Mouse (Mus musculus) megakaryocyte-erythroid progenitor cell, adult 5 weeks (primary cell): ENCODE results near the gene Nr1i3. TPM values are rescaled to one million over a fixed set of nuclear protein-coding genes. Genes with fewer than 3 reads are reported as not detected.

ENCODE experiments used
- polyA plus RNA-seq: library from polyadenylated mRNA; stranded (reverse); fragments of >175 nt; gene quantifications from 2 replicates; pipeline ENCODE4 v1.2.3, GENCODE M21; 2012

Nr1i3 gene
- not detected in 2 replicates for polyA plus RNA-seq

DNA sequence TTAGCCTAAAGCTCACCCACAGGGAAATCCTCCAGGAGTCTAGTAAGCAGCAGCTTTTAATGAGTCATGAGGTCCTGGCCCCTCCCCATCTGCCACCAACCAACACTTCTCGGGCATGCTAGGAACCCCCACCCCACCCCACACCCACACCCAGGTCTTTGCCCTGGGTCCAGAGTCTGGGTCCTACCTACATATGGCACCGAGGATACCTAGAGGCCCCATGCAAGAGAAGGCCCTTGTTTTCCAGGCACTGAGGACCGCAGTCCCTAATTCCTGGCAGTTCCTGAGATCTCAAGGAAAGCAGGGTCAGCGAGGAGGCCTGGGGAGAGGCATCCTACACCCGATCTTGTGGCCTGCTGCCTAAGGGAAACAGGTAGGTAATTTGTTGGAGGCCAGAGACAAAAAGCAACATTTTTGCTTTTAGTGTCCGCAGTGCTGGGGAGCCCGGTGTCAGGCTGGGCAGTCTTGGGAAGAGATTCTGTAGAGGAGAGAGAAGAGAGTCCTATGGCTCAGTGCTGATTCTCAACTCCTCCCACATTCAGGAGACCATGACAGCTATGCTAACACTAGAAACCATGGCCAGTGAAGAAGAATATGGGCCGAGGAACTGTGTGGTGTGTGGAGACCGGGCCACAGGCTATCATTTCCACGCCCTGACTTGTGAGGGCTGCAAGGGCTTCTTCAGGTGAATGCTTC lies at the start of gene Nr1i3:
Gene Nr1i3, plus strand, starts transcription at position 170 of the 696 bp plus-strand sequence.

DNA sequence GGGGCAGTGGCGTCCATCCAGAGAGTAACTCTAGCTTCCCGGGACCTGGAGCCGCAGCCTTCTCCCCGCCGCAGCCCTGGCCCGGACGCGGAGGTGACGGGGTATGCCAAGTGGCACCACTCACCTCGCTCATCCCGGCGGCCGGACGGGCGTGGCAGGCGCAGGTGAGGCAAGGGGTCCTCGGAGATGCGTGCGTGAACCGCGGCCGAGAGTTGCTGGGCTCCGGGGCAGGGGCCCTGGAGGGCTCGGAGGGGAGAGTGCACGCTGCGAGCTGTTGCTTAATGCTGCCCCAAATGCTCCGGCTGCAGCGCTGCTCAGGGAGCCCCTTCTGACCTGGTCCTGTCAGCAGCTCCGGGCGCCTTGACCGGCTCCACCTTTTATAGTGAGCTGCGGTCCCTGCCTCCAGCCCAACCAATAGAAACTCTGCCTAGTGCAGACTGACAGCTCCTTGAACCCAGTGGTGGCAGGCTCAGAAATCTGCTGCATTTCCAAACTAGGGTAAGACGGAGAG lies 17.8 kb upstream of the Nr1i3 start, which contains the start of gene Pcp4l1:
Gene Pcp4l1, minus strand, starts transcription at position 382 of the 511 bp plus-strand sequence.

DNA sequence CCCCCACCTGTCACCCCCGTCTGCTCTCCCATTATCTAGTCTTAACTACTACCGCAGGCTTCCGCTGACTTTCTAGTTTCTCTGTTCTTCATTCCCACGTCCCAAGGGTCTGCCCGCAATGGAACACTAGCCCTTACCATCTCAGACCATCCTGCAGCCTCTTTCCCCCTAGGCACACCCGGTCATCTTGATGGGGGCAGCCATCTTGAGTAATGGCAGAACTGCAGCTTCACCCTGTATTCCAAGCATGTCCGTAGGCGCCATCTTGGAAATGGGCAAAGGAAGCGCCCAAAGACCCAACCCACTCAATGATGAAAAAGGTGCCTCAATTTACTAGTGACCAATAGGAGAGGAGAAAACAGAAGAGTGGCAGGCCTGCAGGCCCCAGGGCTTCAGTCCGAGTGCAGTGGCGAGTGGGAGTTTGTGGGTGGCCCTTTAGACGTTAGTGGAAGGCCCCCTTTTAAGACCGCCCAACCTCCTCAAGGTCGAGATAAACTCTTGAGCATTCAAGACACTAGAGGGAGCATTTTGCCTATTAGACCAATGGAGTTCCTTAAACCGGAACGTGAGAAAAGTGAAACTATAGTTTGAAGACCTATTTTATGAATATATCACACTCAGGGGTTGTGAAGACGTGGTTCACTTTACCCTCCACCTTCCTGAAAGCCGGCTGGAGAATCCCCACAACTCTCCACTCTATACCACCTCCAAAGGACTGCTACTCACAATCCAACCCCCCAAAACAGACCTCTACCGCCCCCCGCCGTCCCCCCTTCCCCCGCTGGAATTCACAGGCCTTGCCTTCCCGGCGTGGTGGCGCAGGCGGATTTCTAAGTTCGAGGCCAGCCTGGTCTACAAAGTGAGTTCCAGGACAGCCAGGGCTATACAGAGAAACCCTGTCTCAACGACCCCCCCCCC lies 8.7 kb downstream of the Nr1i3 start, which contains the start of gene Tomm40l:
Gene Tomm40l, minus strand, starts transcription at position 277 of the 918 bp plus-strand sequence.

DNA sequence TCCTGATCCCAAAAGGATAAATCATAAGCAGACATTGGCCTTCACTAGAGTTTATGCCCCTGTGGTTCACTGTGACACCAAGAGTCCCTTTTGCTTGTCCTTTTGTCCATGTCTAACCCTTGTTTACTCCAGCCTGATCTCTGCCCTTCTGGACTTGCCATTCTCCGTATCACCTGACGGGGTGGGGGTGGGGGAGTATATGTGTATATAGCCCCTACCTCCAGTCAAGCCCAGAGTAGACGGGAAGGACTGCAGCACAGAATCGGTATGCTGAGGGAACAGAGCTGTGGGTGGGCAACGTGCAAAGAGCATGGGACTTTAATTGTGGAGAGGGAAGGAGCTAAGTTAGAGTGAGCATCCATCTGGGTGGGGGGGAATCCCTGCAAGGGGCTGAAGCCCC lies 11.1 kb downstream of the Nr1i3 start, which contains the start of gene Apoa2:
Gene Apoa2, plus strand, starts transcription at position 198 of the 400 bp plus-strand sequence.

DNA sequence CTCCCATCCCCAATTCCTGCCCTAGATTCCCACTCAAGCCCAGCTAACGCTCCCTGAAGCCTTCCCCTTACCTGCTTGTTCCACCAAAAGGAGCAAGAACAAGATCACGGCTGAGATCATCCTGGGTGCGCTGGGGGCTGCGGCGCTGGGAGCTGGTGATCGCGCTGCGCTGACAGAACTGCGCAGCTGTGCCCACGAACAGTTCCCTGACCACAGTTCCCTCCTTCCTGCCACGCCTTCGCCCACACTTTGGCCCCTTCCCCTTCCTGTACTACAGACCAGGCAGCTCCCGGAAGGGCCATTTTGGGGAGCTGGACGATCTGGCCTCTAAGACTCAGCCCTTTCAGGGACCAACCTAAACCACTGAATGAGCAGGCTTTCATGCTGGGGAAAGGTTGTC lies 20.4 kb downstream of the Nr1i3 start, which contains the start of gene Fcer1g:
Gene Fcer1g, minus strand, starts transcription at position 240 of the 400 bp plus-strand sequence.

DNA sequence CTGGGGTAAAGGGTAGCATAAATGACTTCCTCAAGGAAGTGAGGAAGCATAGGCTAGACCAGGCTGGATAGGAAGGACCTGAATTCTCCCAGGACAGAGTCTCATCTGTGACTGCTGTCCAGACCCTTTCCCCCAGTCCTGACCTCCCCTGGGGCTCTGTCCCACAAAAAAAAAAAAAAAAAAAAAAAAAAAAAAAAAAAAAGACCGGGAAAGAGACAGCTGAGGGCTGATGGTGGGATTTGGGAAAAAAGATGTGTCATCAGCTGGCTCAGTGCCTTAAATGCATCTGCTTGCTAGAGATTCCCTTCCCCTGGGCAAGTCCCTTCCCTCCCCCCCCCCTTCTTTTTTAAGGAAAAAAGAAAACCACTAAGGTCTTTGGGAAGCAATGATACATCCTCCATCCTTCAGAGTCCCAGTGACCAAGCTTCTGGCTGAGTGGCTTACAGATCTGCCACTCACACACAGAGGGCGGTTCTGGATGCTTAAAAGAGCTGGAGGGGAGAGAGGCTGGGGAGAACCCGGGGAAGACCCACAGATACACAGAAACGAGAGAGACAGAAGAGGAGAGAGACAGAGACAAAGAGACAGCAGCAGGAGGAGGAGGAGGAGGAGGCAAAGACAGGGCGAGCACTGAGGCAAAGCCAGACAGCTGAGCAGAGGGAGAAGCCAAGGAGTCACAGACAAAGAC lies 36.3 kb downstream of the Nr1i3 start, which contains the start of gene Adamts4:
Gene Adamts4, plus strand, starts transcription at position 509 of the 688 bp plus-strand sequence.

DNA sequence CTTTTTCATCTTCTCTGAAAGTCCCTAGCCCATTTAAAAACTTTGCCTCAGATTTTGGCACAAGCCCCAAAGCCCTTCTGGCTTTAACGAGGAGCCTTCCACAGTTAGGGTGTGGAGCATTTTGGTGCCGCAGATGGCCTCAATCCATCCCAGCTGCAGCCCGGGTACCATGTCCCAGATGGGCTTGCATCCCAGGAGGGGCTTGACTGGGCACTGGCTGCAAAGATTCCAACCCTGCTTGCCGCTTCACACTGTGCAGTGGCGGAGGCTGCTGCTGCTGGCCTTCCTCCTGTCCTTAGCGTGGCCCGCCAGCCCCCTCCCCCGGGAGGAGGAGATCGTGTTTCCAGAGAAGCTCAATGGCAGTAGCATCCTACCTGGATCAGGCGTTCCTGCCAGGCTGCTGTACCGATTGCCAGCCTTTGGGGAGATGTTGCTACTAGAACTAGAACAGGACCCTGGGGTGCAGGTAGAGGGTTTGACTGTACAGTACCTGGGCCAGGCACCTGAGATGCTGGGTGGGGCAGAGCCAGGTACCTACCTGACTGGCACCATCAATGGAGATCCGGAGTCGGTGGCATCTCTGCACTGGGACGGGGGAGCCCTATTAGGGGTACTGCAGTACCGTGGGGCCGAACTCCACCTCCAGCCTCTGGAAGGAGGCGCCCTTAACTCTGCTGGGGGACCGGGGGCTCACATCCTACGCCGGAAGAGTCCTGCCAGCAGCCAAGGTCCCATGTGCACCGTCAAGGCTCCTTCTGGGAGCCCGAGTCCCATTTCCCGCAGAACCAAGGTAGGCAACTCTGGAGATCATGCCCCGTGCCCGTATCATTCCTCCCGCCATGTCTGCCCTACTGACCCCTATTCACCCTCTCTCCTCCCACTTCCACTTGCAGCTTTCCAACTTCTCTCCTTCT lies 37.2 kb downstream of the Nr1i3 start, which contains the start of gene Ndufs2:
Gene Ndufs2, minus strand, starts transcription at position 709 of the 914 bp plus-strand sequence.

DNA sequence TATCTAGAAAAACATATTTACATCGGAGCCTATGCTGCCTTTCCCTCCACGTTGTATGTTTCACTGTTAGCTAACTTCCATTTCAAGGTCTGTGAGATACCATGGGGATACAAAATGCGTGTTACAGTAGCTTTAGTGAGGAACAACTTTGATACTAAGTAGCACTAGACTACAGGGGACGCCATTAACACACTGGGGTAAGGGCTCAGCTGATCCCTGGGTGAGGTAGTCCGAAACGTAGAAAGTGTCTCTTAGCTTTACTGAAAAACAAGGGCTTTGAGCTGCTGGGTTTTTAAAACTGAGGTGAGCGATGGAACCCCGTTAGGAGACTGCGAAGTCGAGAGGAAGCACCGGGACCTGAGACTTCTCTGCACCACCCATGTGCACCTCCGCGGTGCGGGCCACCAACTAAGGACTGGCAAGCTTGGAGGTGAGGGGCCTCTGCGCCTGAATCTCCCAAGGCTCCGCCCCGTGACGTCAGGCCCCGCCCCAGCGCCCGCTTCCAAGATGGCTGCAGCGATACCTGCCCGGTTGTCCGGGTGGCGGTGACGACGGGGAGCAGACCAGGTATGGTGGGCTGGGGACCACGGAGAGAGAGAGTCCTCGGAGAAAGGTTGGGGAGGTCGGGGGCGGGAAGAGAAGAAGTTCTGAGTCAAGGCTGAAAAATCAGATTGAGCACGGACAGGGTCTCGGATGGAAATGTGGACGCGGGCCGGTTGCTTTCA lies 56.2 kb downstream of the Nr1i3 start, which contains the start of gene B4galt3:
Gene B4galt3, plus strand, starts transcription at position 481 of the 725 bp plus-strand sequence.

Other genes starting within 250 kb of the Nr1i3 start
- 11.3 and 16.6 TPM in 2 replicates for gene Fcgr2b, start 237.4 kb upstream of the Nr1i3 start, polyA plus RNA-seq
- 0.17 and 0.83 TPM in 2 replicates for gene Fcgr4, start 195.1 kb upstream of the Nr1i3 start, polyA plus RNA-seq
- gene Fcgr3, start 149.0 kb upstream of the Nr1i3 start, polyA plus RNA-seq: 8.9 and 21.9 TPM in 2 replicates
- gene Cfap126, start 100.1 kb upstream of the Nr1i3 start, polyA plus RNA-seq: 1.6 and 2.2 TPM in 2 replicates
- 115 and 119 TPM in 2 replicates for gene Sdhc, start 63.4 kb upstream of the Nr1i3 start, polyA plus RNA-seq
- 0.57 and 1.1 TPM in 2 replicates for gene Mpz, start 63.3 kb upstream of the Nr1i3 start, polyA plus RNA-seq
- 23.7 and 26.5 TPM in 2 replicates for gene Pcp4l1, start 17.7 kb upstream of the Nr1i3 start, polyA plus RNA-seq
- 43.3 and 43.4 TPM in 2 replicates for gene Tomm40l, start 8.5 kb downstream of the Nr1i3 start, polyA plus RNA-seq
- gene Apoa2, start 11.1 kb downstream of the Nr1i3 start, polyA plus RNA-seq: 0.48 TPM in 1 of 2 replicates, not detected in the other
- 50.5 and 65.4 TPM in 2 replicates for gene Fcer1g, start 20.4 kb downstream of the Nr1i3 start, polyA plus RNA-seq
- gene Adamts4, start 36.5 kb downstream of the Nr1i3 start, polyA plus RNA-seq: 0.05 TPM in 1 of 2 replicates, not detected in the other
- gene Ndufs2, start 37.4 kb downstream of the Nr1i3 start, polyA plus RNA-seq: 141 and 145 TPM in 2 replicates
- 70.2 and 71.4 TPM in 2 replicates for gene B4galt3, start 56.4 kb downstream of the Nr1i3 start, polyA plus RNA-seq
- 39.0 and 42.4 TPM in 2 replicates for gene Ppox, start 67.2 kb downstream of the Nr1i3 start, polyA plus RNA-seq
- 63.4 and 66.2 TPM in 2 replicates for gene Usp21, start 74.0 kb downstream of the Nr1i3 start, polyA plus RNA-seq
- 92.0 and 102 TPM in 2 replicates for gene Ufc1, start 81.1 kb downstream of the Nr1i3 start, polyA plus RNA-seq
- gene Dedd, start 115.2 kb downstream of the Nr1i3 start, polyA plus RNA-seq: 23.1 and 24.6 TPM in 2 replicates
- gene Nit1, start 131.7 kb downstream of the Nr1i3 start, polyA plus RNA-seq: 6.6 and 8.1 TPM in 2 replicates
- 13.9 and 17.7 TPM in 2 replicates for gene Pfdn2, start 131.7 kb downstream of the Nr1i3 start, polyA plus RNA-seq
- gene Klhdc9, start 146.8 kb downstream of the Nr1i3 start, polyA plus RNA-seq: 1.3 TPM in 2 replicates
- gene Nectin4, start 156.1 kb downstream of the Nr1i3 start, polyA plus RNA-seq: 1.4 and 1.7 TPM in 2 replicates
- gene Arhgap30, start 175.0 kb downstream of the Nr1i3 start, polyA plus RNA-seq: 46.5 and 48.6 TPM in 2 replicates
- gene Usf1, start 197.3 kb downstream of the Nr1i3 start, polyA plus RNA-seq: 66.3 and 74.1 TPM in 2 replicates
- 0.48 and 0.52 TPM in 2 replicates for gene Tstd1, start 204.9 kb downstream of the Nr1i3 start, polyA plus RNA-seq
- gene F11r, start 223.6 kb downstream of the Nr1i3 start, polyA plus RNA-seq: 2.6 and 2.9 TPM in 2 replicates